Mouse (Mus musculus) adipose tissue, adult 10 weeks (tissue): Measurements from ENCODE around the gene Prdm2. TPM values are rescaled to one million over a fixed set of nuclear protein-coding genes. Genes with fewer than 3 reads are reported as not detected.

Source experiments
- polyA plus RNA-seq: library from polyadenylated mRNA; stranded (reverse); fragments of 350-450 nt; fragmentation: Illumina TruSeq; extraction: RNeasy Lipid Tissue Mini Kit (QIAGEN cat#74804); gene quantifications from one replicate; pipeline ENCODE4 v1.2.3, GENCODE M21; 2014; ENCODE audit warnings: low read depth, low replicate concordance

Gene Prdm2
- polyA plus RNA-seq = 21.7 TPM

GRCm38 (mm10) chr4:143212341-143213174 is at the start of gene Prdm2:
Prdm2 (minus strand) TSS chr4:143212995.

Other genes with a start within 250 kb of the Prdm2 start
- 52.5 TPM for gene Pdpn, start 86.6 kb upstream of the Prdm2 start, polyA plus RNA-seq
- gene Lrrc38, start 136.8 kb upstream of the Prdm2 start, polyA plus RNA-seq = not detected
- gene Pramel1, start 181.4 kb upstream of the Prdm2 start, polyA plus RNA-seq = 0.10 TPM
- 12.3 TPM for gene Pramef8, start 199.4 kb upstream of the Prdm2 start, polyA plus RNA-seq
- gene Oog4, start 237.3 kb upstream of the Prdm2 start, polyA plus RNA-seq = not detected